Mouse (Mus musculus): ENCODE measurements around the gene Olfr676. TPM values are rescaled to one million over a fixed set of nuclear protein-coding genes. Genes with fewer than 3 reads are reported as not detected.

Olfr676 gene
- not detected for polyA plus RNA-seq (2014; fragmentation: Illumina TruSeq; extraction: RNeasy Lipid Tissue Mini Kit (QIAGEN cat#74804))

DNA sequence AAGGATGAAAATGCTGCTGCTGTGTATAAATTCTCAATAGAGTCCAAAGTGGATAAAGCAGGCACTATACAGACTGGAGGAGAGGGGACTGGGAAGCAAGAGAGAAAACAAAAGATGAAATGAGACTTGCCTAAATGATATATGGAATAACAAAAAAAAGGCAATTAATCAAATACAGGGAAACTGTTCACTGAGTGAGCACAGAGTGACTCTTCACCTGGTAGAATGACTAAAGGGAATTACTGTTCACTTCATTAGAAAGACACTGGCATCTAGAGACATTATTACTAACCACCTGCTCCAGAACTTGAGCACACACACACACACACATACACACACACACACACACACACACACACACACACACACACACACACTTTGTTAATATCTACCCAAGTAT, at the start of gene Olfr676:
Olfr676 (plus strand) TSS at position 301 of the 400 bp plus-strand sequence.

DNA sequence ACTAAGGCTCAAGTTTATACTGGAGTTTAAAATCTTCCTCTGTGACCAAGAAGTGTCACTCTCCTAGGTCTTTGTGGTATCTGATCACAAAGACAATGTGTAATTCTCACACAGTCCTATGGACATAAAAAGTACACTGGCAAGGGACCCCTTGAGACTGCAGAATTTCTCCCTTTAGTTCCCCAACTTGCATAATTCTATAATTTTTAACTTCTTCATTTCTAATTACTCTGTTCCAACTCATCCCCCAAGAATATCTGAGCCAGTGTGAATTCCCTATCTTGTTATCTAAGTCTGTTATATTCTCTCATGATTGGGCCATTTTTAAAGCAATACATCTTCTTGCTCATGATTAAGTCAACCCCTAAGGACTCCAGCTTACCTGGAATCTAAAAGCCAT, 30.6 kb upstream of the Olfr676 start, which contains the start of gene Olfr672:
Olfr672 (minus strand) TSS at position 101 of the 400 bp plus-strand sequence.

DNA sequence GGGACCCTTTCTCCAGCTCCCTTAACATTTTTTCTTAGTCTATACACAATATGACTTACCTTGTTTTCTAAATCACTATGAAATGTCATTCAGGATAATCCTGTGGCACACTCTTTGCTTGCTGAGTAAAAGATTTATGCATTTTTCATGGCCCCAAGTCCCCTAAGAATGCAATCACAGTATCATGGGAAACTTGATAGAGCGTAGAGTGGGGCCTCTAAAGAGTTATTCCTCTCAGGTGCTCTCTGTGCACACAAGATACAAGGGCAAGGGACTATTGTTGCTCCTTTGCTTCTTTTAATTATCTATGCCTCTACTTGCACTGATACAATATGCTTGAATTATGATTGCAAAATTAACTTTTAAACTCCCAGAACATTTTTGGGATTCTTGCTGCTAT, 4.1 kb upstream of the Olfr676 start, which contains the start of gene Olfr675:
Olfr675 (minus strand) TSS at position 101 of the 400 bp plus-strand sequence.

DNA sequence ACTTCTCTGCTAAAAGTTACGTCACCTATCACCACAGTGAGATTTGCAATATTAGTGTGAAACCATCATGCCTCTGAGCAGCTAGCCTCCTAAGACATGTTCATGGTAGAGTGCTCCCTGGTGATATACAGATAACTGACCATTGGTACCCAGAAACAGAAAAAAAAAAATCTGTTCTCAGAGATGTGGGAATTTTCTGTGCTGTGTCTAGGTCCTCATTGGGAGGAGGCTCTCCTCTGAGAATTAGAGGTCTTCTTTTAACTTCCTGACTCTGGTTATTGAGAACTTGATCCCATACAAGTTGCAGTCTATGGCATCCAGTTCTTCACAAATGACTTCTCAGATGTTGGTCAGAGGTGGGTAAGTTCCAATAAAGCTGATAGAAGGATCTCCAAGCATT, 31.7 kb downstream of the Olfr676 start, which contains the start of gene Olfr678:
Olfr678 (plus strand) TSS at position 301 of the 400 bp plus-strand sequence.

DNA sequence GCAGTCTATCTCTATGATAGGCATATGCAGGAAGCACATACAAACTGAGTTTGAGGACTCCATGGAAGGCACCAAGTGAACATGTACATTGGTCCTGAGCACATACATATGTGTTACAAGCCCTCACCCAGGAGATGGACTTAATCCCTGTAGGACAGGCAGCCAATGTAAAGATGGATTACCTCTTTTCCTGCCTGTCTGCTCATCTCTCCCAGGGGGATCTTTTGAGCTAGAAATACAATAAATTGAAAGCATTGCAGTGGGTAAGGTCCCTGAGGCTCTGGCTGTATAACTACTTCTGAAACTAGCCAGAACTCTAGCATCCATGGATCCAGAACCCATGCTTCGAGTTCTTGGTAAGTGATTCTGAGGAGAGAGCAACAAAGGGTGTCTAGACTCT, 48.4 kb downstream of the Olfr676 start, which contains the start of gene Olfr679:
Olfr679 (plus strand) TSS at position 301 of the 400 bp plus-strand sequence.

Other genes starting within 250 kb of the Olfr676 start
- gene Usp17lb, start 190.1 kb upstream of the Olfr676 start, polyA plus RNA-seq (2014; fragmentation: Illumina TruSeq; extraction: RNeasy Lipid Tissue Mini Kit (QIAGEN cat#74804)), result not detected
- gene Usp17la, start 175.7 kb upstream of the Olfr676 start, polyA plus RNA-seq (2014; fragmentation: Illumina TruSeq; extraction: RNeasy Lipid Tissue Mini Kit (QIAGEN cat#74804)), result not detected
- gene Olfr665, start 154.7 kb upstream of the Olfr676 start, polyA plus RNA-seq (2014; fragmentation: Illumina TruSeq; extraction: RNeasy Lipid Tissue Mini Kit (QIAGEN cat#74804)), result not detected
- gene Olfr666, start 136.7 kb upstream of the Olfr676 start, polyA plus RNA-seq (2014; fragmentation: Illumina TruSeq; extraction: RNeasy Lipid Tissue Mini Kit (QIAGEN cat#74804)), result not detected
- gene Olfr667, start 111.2 kb upstream of the Olfr676 start, polyA plus RNA-seq (2014; fragmentation: Illumina TruSeq; extraction: RNeasy Lipid Tissue Mini Kit (QIAGEN cat#74804)), result not detected
- gene Olfr668, start 104.6 kb upstream of the Olfr676 start, polyA plus RNA-seq (2014; fragmentation: Illumina TruSeq; extraction: RNeasy Lipid Tissue Mini Kit (QIAGEN cat#74804)), result not detected
- gene Olfr669, start 98.5 kb upstream of the Olfr676 start, polyA plus RNA-seq (2014; fragmentation: Illumina TruSeq; extraction: RNeasy Lipid Tissue Mini Kit (QIAGEN cat#74804)), result not detected
- not detected for gene Olfr670, start 70.1 kb upstream of the Olfr676 start, polyA plus RNA-seq (2014; fragmentation: Illumina TruSeq; extraction: RNeasy Lipid Tissue Mini Kit (QIAGEN cat#74804))
- not detected for gene Olfr671, start 53.6 kb upstream of the Olfr676 start, polyA plus RNA-seq (2014; fragmentation: Illumina TruSeq; extraction: RNeasy Lipid Tissue Mini Kit (QIAGEN cat#74804))
- not detected for gene Olfr672, start 30.7 kb upstream of the Olfr676 start, polyA plus RNA-seq (2014; fragmentation: Illumina TruSeq; extraction: RNeasy Lipid Tissue Mini Kit (QIAGEN cat#74804))
- gene Olfr675, start 4.2 kb upstream of the Olfr676 start, polyA plus RNA-seq (2014; fragmentation: Illumina TruSeq; extraction: RNeasy Lipid Tissue Mini Kit (QIAGEN cat#74804)), result not detected
- gene Olfr677, start 18.7 kb downstream of the Olfr676 start, polyA plus RNA-seq (2014; fragmentation: Illumina TruSeq; extraction: RNeasy Lipid Tissue Mini Kit (QIAGEN cat#74804)), result not detected
- not detected for gene Olfr678, start 31.8 kb downstream of the Olfr676 start, polyA plus RNA-seq (2014; fragmentation: Illumina TruSeq; extraction: RNeasy Lipid Tissue Mini Kit (QIAGEN cat#74804))
- gene Olfr679, start 48.5 kb downstream of the Olfr676 start, polyA plus RNA-seq (2014; fragmentation: Illumina TruSeq; extraction: RNeasy Lipid Tissue Mini Kit (QIAGEN cat#74804)), result not detected
- not detected for gene Olfr680-ps1, start 60.1 kb downstream of the Olfr676 start, polyA plus RNA-seq (2014; fragmentation: Illumina TruSeq; extraction: RNeasy Lipid Tissue Mini Kit (QIAGEN cat#74804))
- gene Olfr681, start 84.1 kb downstream of the Olfr676 start, polyA plus RNA-seq (2014; fragmentation: Illumina TruSeq; extraction: RNeasy Lipid Tissue Mini Kit (QIAGEN cat#74804)), result not detected
- gene Olfr683, start 114.3 kb downstream of the Olfr676 start, polyA plus RNA-seq (2014; fragmentation: Illumina TruSeq; extraction: RNeasy Lipid Tissue Mini Kit (QIAGEN cat#74804)), result not detected
- not detected for gene Olfr684, start 131.0 kb downstream of the Olfr676 start, polyA plus RNA-seq (2014; fragmentation: Illumina TruSeq; extraction: RNeasy Lipid Tissue Mini Kit (QIAGEN cat#74804))
- not detected for gene Olfr685, start 153.3 kb downstream of the Olfr676 start, polyA plus RNA-seq (2014; fragmentation: Illumina TruSeq; extraction: RNeasy Lipid Tissue Mini Kit (QIAGEN cat#74804))
- gene Olfr686, start 174.8 kb downstream of the Olfr676 start, polyA plus RNA-seq (2014; fragmentation: Illumina TruSeq; extraction: RNeasy Lipid Tissue Mini Kit (QIAGEN cat#74804)), result not detected